Mouse (Mus musculus): ENCODE data around the gene Ifi209. TPM values are rescaled to one million over a fixed set of nuclear protein-coding genes. Genes with fewer than 3 reads are reported as not detected.
"Not testable (repeated sequence)": the region's sequence is repeated elsewhere in the genome, so short reads cannot be mapped to it uniquely, and the experiment has no call there.

Gene Ifi209
- not detected for total RNA-seq (2021)
- long read RNA-seq, experiment 1 = 0 reads
- long read RNA-seq, experiment 2 = 0 reads

- DNase-seq (ENCODE audit: low spot score in 2 of 2) = not testable (repeated sequence)
These were observed at the start of gene Ifi209 for GRCm38 (mm10) chr1:173630622-173631021. Gene Ifi209, plus strand, starts transcription at chr1:173630917.

GRCm38 (mm10) chr1:173589698-173590097, 41.0 kb upstream of the Ifi209 start:
- DNase-seq (ENCODE audit: low spot score in 2 of 2) = not testable (repeated sequence)

DNA sequence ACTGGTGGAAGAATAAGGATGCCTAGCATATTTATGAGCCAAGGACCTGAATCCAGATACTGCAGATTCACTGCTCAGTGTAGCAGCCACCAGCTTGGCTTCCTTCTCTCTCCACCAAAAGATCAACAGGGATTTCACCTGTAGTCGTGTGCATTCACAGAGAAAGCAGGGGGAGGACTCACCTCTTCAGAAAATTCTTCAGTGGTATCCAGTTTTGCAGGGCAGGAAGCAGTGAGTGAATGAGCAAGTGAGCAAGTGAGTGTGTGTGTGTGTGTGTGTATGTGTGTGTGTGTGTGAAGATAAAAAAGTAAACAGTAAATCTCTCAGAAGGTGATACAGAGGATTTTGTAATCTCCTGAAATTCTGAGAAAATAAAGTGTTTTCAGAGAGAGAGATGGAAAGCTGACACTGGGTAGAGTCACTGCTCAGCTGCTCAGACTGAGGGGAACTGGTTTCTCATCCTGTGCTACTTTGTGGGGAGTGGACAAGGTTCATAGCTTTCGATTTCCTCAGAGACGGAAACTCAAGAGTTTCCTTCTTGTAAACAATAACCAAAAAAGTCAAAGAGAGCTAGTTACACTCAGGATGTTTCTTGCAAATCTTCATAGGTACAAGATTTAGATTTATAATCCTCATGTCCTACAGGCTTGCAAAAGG, 31.8 kb upstream of the Ifi209 start, which contains the start of gene Ifi213:
Gene Ifi213, minus strand, starts transcription at position 437 of the 657 bp plus-strand sequence.
- not testable (repeated sequence) for DNase-seq (ENCODE audit: low spot score in 2 of 2)

DNA sequence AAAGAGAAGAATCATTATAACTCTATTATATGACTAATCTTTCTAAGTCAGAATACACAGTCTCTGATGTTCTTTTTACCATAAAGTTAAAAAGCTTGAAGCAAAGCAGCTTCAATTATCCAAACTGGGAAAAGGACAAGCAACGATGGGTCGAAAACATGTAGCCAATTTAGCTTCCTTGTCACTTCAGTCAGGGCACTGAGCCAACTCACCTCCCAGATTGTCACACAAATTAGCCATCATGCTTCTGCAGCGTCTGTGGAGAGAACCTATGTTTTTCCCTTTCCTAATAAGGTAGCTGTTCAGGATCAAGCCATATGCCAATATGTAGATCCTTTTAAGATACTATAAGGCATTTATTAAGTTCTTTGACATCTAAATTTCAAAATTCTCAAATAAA, 20.4 kb upstream of the Ifi209 start:
- DNase-seq (ENCODE audit: low spot score in 2 of 2) = not testable (repeated sequence)

DNA sequence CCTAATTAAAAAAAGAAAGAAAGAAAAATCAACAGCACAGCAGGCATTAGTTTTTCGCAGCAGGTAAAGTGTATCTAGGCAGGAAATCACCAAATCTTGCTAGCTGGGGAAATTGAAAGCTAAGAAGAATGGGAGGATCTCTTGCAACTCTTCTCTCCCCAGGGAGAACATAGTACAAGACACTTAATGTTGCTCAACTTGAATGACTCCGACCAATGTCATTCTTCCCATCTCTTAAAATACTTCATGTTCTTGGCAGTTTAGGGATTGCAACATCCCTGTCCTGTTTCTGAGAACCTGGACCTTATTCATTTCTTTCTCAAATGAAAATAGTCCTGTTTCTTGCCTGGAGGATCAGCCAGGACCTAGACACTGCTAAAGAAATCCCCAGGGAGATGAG, 8.5 kb upstream of the Ifi209 start:
- DNase-seq (ENCODE audit: low spot score in 2 of 2) = not testable (repeated sequence)

- no peak for DNase-seq (ENCODE audit: low spot score in 2 of 2)
These were observed 6.7 kb upstream of the Ifi209 start for GRCm38 (mm10) chr1:173624052-173624451.

GRCm38 (mm10) chr1:173626686-173627085, 4.0 kb upstream of the Ifi209 start:
- DNase-seq (ENCODE audit: low spot score in 2 of 2) = no peak

GRCm38 (mm10) chr1:173633969-173634645, 3.4 kb downstream of the Ifi209 start:
- DNase-seq (ENCODE audit: low spot score in 2 of 2) = no peak

- no peak for DNase-seq (ENCODE audit: low spot score in 2 of 2)
These were observed 14.7 kb downstream of the Ifi209 start for GRCm38 (mm10) chr1:173645393-173645792.

- no peak for DNase-seq (ENCODE audit: low spot score in 2 of 2)
These were observed 27.3 kb downstream of the Ifi209 start for GRCm38 (mm10) chr1:173657973-173658372.

GRCm38 (mm10) chr1:173673458-173674097, 42.9 kb downstream of the Ifi209 start, which contains the start of gene Ifi208:
Gene Ifi208, plus strand, starts transcription at chr1:173673675.
- not testable (repeated sequence) for DNase-seq (ENCODE audit: low spot score in 2 of 2)

GRCm38 (mm10) chr1:173678605-173679004, 47.9 kb downstream of the Ifi209 start:
- DNase-seq (ENCODE audit: low spot score in 2 of 2) = not testable (repeated sequence)

GRCm38 (mm10) chr1:173694270-173694669, 63.6 kb downstream of the Ifi209 start:
- no peak for DNase-seq (ENCODE audit: low spot score in 2 of 2)

Small RNA genes lying within 50 kb of the gene (microRNA-seq; reads per million reads assigned to microRNA genes)
- gene Gm44339 = 0 reads per million in 2 experiments

Other genes starting within 250 kb of the Ifi209 start
- not detected for gene Ifi206, start 139.9 kb upstream of the Ifi209 start, total RNA-seq (2021)
- gene Ifi214, start 95.0 kb upstream of the Ifi209 start, total RNA-seq (2021) = not detected
- not detected for gene Ifi213, start 31.6 kb upstream of the Ifi209 start, total RNA-seq (2021)
- not detected for gene Ifi208, start 42.8 kb downstream of the Ifi209 start, total RNA-seq (2021)
- under 1 TPM; 0.19 to 0.21 TPM for gene Ifi207, start 110.8 kb downstream of the Ifi209 start, total RNA-seq (2021)
- under 1 TPM in 1 of 2 experiments, not detected in 1; 0.14 TPM for gene Ifi204, start 136.0 kb downstream of the Ifi209 start, total RNA-seq (2021)

Measured in left cerebral cortex, adult 18-20 months (tissue).